Mouse (Mus musculus) spleen, adult 2 months (tissue): ENCODE measurements around the gene Slc36a1.

Experiments
- CTCF ChIP-seq: fragments of 200-500 bp; IDR thresholded peaks from 2 replicates; pipeline ENCODE4 v1.5.1; 2011; ENCODE audit warnings: mild to moderate bottlenecking, inconsistent platforms; ENCODE audit not compliant: insufficient read depth, insufficient read length, insufficient replicate concordance; ENCODE audit errors: extremely low read depth
- POLR2A ChIP-seq: fragments of 200-500 bp; IDR thresholded peaks from 2 replicates; pipeline ENCODE4 v1.6.1; 2011; ENCODE audit warnings: low read depth, low read length, inconsistent platforms

DNA sequence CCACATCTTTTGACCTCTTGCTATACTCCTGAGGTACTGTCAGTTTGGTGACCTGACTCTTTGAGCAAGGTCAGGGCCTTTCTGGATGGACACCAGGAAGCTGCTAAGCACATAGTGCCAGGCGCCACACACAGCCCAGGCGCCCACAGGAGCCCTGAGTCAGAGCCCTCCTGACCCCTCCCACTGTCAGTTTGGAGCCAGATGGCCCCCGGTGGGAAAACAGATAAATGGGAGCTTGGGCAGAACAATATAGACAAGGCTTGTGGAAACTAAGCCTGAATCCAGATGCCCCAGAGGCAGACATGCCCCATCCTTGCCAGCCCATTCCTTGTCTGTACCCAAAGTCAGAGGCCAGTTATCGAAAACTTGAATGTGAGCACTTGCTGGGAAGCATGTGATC, 30.6 kb downstream of the Slc36a1 start:
- TF ChIP-seq CTCF (no peak), POLR2A (no peak)
